Mouse (Mus musculus): Measurements from ENCODE around the gene Tbcel. TPM values are rescaled to one million over a fixed set of nuclear protein-coding genes. Genes with fewer than 3 reads are reported as not detected.

Tbcel gene
- total RNA-seq, 2 experiments from 2014 or later: 10.1 to 13.2 TPM

GRCm38 (mm10) chr9:42488071-42488470 lies 19.5 kb downstream of the Tbcel start:
- ATAC-seq (ENCODE audit: poor library complexity, severe bottlenecking): no peak

- ATAC-seq (ENCODE audit: poor library complexity, severe bottlenecking): 0 out of 2 replicates have a peak, but pooled peaks have one; percentile 40
These were observed 20.7 kb downstream of the Tbcel start for GRCm38 (mm10) chr9:42486913-42487312.

- ATAC-seq (ENCODE audit: poor library complexity, severe bottlenecking): no peak
These were observed 22.9 kb downstream of the Tbcel start for GRCm38 (mm10) chr9:42484667-42485066.

GRCm38 (mm10) chr9:42482944-42483343 lies 24.7 kb downstream of the Tbcel start:
- peak; percentile 30; the same call in 1 of the 2 replicates for ATAC-seq (ENCODE audit: poor library complexity, severe bottlenecking)

- ATAC-seq (ENCODE audit: poor library complexity, severe bottlenecking): no peak
These were observed 31.4 kb downstream of the Tbcel start for GRCm38 (mm10) chr9:42476166-42476565.

- no peak for ATAC-seq (ENCODE audit: poor library complexity, severe bottlenecking)
These were observed 33.4 kb downstream of the Tbcel start for GRCm38 (mm10) chr9:42474244-42474643.

GRCm38 (mm10) chr9:42471921-42472747 lies 35.5 kb downstream of the Tbcel start:
- ATAC-seq (ENCODE audit: poor library complexity, severe bottlenecking): peak; percentile 68

GRCm38 (mm10) chr9:42471214-42471613 lies 36.4 kb downstream of the Tbcel start:
- ATAC-seq (ENCODE audit: poor library complexity, severe bottlenecking): peak; percentile 57

- ATAC-seq (ENCODE audit: poor library complexity, severe bottlenecking): peak; percentile 23; the same call in 1 of the 2 replicates
These were observed 38.3 kb downstream of the Tbcel start for GRCm38 (mm10) chr9:42469323-42469722.

GRCm38 (mm10) chr9:42468360-42468759 lies 39.2 kb downstream of the Tbcel start:
- peak; percentile 17; the same call in 1 of the 2 replicates for ATAC-seq (ENCODE audit: poor library complexity, severe bottlenecking)

GRCm38 (mm10) chr9:42467116-42467815 lies 40.3 kb downstream of the Tbcel start:
- ATAC-seq (ENCODE audit: poor library complexity, severe bottlenecking): no peak

GRCm38 (mm10) chr9:42465661-42466091 lies 41.9 kb downstream of the Tbcel start:
- peak; percentile 64 for ATAC-seq (ENCODE audit: poor library complexity, severe bottlenecking)

- no peak for ATAC-seq (ENCODE audit: poor library complexity, severe bottlenecking)
These were observed 43.4 kb downstream of the Tbcel start for GRCm38 (mm10) chr9:42464181-42464580.

GRCm38 (mm10) chr9:42463220-42463989 lies 44.2 kb downstream of the Tbcel start:
- no peak for ATAC-seq (ENCODE audit: poor library complexity, severe bottlenecking)

- no peak for ATAC-seq (ENCODE audit: poor library complexity, severe bottlenecking)
These were observed 44.9 kb downstream of the Tbcel start for GRCm38 (mm10) chr9:42462585-42463219.

- no peak for ATAC-seq (ENCODE audit: poor library complexity, severe bottlenecking)
These were observed 46.1 kb downstream of the Tbcel start for GRCm38 (mm10) chr9:42461390-42462108.

- ATAC-seq (ENCODE audit: poor library complexity, severe bottlenecking): no peak
These were observed 47.3 kb downstream of the Tbcel start for GRCm38 (mm10) chr9:42460353-42460752.

- no peak for ATAC-seq (ENCODE audit: poor library complexity, severe bottlenecking)
These were observed 47.9 kb downstream of the Tbcel start for GRCm38 (mm10) chr9:42459736-42460135.

GRCm38 (mm10) chr9:42458741-42459515 lies 48.7 kb downstream of the Tbcel start:
- no peak for ATAC-seq (ENCODE audit: poor library complexity, severe bottlenecking)

Data from megakaryocyte, adult 5-6 weeks (primary cell).